Mouse (Mus musculus) erythroblast, embryonic 14.5 days (primary cell): ENCODE data around the gene Prkce.

Experiments
- GATA1 ChIP-seq: IDR thresholded peaks from 2 replicates; pipeline ENCODE4 v1.6.1; 2012; ENCODE audit warnings: low read length, inconsistent platforms, mixed read lengths
- TAL1 ChIP-seq: IDR thresholded peaks from 3 replicates; pipeline ENCODE4 v1.6.1; 2012; ENCODE audit warnings: low read length, inconsistent platforms, mixed read lengths

DNA sequence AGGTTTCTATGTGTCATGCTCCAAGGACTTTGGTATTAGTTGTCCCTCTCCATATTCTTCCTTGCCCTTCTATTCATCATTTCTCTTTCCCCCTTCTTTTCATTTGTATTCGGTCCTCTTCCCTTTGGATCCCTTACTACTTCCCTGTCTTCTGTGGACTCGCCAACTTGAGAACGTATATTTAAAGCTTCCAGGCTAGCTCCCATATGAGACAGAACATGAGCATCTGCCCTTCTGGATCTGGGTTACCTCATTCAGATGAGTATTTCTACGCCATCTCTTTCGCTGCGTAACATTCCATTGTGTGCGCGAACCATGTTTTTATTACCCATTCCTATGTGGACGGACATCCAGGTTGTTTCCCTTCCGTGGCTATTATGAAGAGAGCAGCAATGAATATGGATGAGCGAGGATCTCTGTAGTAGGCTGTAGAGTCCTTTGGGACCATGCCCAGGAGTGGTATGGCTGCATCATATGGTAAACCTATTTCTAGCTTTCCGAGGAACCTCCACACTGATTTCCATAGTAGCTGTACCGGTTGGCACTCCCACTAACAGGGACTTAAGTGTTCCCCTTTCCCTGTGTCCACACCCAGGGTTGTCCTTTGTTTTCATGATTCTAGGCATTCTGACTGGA, 152.5 kb downstream of the Prkce start:
- TF ChIP-seq TAL1 (no peak), GATA1 (no peak)
